Mouse (Mus musculus): ENCODE measurements around the gene Tgfbi. TPM values are rescaled to one million over a fixed set of nuclear protein-coding genes. Genes with fewer than 3 reads are reported as not detected.

Tgfbi gene
- total RNA-seq, 2 experiments from 2014 or later: 75.9 to 99.2 TPM

DNA sequence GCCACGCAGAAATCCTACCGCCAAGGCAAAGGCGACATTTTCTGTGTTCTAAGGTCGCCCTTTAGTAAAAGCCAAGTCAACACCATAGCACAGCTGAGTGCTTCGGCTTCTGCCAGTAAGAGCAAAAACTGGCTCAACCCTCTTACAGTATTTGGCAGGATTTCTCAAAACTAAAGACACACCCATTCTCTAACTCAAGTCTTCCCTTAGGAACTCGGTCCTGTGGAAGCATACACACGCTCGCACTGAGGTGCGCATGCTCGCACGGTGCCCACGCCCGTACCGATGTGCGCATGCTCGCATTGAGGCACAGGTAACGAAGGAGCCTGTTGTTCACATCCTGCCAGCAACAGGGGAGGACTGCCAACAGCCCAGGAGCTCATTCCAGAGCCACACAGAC is 73.0 kb downstream of the Tgfbi start:
- DNase-seq (ENCODE audit: low spot score in 2 of 2): peak in 1 of 2 experiments; percentile 37

DNA sequence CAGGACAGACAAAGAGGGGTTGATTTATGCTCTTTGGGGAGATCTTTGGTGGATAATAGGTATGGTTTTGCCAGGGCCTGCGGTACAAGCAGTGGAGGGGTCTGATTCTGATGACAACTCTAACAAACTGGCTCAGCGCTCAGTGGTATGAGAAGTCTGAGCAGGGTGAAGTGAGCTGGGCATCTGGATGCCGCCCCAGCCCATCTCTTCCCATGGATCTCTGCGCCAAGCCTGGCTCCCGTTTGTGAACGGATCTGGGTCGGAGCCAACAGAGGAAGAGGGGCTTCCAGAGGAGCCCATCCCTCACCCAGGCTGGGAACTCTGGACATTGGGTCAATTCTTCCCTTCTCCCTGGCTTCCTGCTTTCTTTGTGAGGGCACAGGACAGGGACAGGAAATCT is 74.0 kb downstream of the Tgfbi start:
- DNase-seq (ENCODE audit: low spot score in 2 of 2): no peak

Other genes with a start within 250 kb of the Tgfbi start
- gene Gm3045, start 182.9 kb upstream of the Tgfbi start, total RNA-seq (2021): not detected
- not detected for gene Slc25a48, start 171.2 kb upstream of the Tgfbi start, total RNA-seq (2021)
- gene Il9, start 127.3 kb upstream of the Tgfbi start, total RNA-seq (2021): not detected
- gene Fbxl21, start 87.1 kb upstream of the Tgfbi start, total RNA-seq (2021): under 1 TPM; 0.67 to 0.74 TPM
- gene Lect2, start 61.0 kb upstream of the Tgfbi start, total RNA-seq (2021): under 1 TPM in 1 of 2 experiments, not detected in 1; 0.44 TPM
- gene Smad5, start 93.5 kb downstream of the Tgfbi start, total RNA-seq (2021): 10 to 100 TPM; 47.6 to 52.3 TPM
- gene Gm45623, start 144.3 kb downstream of the Tgfbi start, total RNA-seq (2021): not detected

Data from gastrocnemius, postnatal 4 days (tissue).